Mouse (Mus musculus) CD4-positive helper T cell, adult 2 months (primary cell): ENCODE measurements around the gene Vti1b.

Experiments
- DNase-seq: peaks from one replicate; pipeline ENCODE4 v3.0.0-alpha.2; 2012; ENCODE audit warnings: low read depth, missing footprints, low spot score

Vti1b gene

DNA sequence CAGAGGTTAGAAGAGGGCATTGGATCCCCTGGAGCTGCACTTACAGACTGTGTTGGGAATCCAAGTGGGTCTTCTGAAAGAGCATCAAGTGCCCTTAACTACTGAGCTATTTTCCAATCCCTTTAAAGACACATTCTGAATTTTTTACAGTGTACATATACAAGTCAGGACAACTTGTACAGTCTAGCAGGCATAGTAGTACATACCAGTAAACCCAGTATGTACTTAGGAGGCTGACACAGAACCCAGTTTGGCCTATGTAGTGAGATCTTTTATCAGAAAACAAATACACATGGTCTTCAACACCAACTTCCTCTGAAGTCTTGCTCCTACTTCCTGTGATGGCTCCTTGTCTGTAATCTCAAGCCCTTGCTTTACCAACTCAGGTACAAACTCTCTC lies 33.5 kb downstream of the Vti1b start:
- no peak for DNase-seq

DNA sequence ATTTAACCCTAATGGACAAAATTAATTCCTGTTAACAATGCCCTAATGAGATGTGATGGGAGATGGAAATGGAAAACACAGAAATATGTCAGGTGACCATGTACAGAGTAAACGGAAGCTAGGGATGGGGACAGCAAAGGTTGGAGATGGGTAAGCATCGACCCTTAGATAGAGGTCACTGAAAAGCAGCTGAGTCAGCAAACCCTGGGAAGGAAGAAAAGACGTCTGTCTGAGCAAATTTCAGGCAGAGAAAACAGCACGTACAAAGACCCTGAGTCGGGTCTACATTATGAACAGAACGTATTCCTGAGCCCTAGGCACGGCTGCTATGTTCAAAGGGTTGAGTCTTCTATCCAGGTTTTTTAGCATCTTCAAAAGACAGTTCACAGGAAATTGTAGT lies 35.5 kb downstream of the Vti1b start:
- DNase-seq: no peak

DNA sequence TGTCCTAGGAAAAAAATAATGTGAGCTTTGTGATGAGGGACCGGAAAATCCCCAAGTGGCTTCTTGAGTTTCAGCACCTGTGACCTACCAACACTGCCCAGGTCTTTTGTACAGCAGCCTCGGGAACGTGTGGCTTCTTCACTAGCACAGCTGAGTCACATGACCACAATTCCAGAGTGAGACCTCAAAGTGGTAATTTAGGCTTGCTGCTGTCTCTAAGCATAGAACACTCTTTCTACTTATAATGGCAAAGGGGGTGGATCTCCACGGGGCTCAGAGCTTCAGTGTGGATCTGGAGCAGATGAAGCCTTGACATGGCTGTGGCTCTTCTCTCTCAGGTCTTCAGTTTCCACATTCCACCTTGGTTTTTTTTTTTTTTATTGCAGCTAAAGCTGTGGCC lies 37.4 kb downstream of the Vti1b start:
- DNase-seq: no peak

DNA sequence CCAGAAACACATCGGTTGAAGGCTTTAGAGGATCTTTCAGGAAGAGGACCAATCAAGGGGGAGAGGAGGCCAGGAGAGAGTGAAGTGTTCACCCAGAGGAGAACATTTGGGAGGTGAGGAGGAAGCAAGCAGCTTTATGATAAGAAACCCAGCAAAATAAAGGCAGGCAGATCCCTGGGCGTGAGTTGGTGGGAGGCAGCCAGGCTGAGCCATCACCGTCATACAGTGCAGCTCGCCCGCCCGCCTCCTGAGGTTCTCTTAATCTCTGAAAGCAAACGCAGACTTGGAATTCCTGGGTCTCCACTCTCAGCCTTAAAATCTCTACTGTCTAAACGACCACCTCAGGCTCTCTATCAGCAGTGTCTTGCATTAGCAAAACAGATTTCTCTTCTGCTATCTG lies 37.8 kb downstream of the Vti1b start:
- no peak for DNase-seq

DNA sequence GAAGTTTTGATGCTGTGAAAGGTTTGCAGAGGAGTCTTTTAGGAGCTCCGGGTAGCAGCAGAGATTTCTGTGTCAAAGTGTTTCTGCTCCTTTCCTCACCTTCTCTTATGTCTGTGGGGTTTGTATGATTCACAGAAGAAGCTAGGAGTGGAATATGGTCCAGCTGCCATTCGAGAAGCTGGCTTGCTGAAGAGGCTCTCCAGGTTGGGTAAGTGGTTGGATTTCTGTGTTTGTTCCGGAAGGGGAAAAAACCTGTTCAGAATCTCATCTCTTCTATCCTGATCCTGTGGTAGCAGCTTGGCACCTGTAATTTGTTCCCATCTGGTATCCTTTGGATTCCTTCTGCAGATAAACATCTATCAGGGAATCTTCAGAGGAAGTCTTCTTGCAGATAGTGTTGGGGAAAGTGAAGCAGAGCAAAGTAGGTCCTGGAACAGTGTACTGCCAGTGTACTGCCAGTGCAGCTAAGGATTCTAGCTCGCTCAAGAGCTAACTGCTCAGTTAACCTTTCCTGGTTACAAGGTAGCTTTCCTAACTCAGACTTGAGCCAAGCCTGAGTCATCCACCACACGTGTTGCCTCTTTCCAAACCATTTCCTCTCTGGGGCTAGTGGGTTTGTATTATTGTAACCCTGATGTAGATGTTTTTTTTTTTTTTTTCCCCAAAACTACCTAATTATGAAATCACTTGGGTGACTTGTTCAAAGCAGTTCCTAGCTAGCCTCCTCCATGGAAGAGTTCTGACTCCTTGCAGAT lies 40.6 kb downstream of the Vti1b start:
- DNase-seq: no peak

DNA sequence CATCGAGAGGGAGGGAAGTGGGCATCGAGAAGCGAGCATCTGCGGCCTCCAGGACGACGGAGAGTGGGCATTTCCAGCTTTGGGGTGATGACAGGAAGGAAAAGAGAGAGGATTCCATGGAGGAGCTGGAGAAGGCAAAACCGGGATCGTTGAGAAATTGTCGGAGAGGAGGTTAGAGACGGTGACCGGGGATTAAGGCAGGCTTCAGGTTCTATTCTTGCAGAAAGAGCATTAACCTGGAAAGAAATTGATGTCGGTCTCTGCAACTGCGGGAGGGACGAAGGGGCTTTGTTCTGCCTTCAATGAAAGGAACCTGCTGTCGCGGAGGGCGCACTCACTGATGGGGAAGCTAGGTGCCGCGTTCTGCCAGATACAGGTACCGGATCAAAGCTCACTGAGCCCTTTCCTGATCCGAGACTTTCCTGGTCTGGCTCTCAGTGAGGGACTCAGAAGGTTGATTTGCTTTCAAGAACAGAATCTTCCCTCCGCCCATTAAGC lies 41.2 kb downstream of the Vti1b start:
- peak; percentile 6 for DNase-seq

DNA sequence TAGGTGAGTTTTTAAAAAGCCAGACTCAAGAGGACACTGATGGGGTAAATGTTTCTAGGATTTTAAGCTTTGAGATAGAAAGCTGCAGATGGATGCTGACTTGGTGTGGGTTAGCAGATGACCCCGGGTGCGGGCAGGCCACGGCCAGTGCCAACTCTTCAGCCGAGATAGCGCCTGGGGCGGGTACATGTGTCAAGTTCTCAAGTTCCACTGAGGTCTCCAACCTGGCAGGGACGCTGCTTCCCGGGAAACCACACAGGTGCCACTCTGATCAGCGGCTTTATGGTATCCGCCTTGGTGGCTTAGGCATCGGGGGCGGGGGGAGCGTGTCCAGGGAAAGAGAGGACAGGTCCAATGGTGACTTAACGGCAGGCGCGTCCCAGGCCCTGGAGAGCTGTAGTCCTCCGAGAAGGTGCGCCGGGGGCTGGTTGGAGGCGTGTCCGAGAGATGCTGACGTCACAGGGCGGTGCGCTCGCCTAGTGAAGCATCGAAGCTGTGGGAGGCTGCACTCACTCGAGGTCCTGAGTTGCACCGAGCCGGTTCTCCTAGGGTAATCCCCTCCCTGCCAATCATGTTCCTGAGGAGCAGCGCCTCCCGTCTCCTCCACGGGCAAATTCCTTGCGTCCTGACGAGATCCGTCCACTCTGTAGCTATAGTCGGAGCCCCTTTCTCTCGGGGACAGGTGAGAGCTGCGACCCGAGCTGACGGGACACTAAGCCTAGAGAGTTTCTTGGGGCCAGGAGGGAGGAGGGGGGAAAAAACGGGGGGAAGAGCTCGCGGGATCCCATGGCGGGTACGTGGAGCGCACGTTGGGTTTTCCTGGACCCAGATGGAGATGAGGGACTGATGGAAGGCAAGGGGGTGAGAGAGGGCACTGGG lies 41.9 kb downstream of the Vti1b start, which contains the start of gene Arg2:
TSS of gene Arg2 (plus strand) at position 479 of the 879 bp plus-strand sequence.
- DNase-seq: peak; percentile 81

DNA sequence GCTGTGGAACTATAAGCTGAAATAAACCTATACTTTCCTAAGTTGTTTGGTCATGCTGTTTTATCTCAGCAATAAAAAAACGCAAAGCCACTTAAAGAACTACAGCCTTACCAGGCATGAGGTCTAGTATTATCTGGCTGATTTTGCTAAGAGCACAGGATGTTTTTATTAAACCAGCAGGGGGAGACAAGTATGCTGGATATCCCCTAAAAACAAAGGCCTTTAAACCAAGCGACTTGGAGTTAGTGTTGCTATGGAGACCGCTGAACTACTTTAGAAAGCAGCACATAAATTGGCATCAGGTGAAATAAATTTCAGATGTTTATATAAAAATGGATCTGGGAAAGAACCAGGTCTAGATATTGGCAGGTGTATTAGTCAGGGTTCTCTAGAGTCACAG lies 49.6 kb downstream of the Vti1b start:
- DNase-seq: peak; percentile 7

DNA sequence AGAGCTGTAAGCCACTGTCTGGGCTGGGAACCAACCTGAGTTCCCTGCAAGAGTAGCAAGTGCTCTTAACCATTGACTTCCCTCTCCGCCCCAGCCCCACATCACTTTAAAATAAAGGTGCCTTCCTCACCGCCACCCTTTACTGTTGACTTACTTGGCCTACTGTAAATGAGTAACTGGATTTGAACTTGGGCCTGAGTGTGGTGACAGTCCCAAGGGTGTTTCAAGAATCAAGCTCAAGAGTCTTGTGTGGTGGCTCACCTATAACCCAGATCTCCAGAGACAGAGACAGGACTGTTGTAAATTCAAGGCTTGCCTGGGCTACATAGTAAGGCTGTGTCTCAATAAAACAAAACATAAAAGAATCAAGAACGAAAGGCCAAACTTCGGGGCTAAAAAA lies 53.5 kb downstream of the Vti1b start:
- DNase-seq: no peak
